Mouse (Mus musculus) lung, postnatal 25 days (tissue): ENCODE data around the gene Aatf.
"Not testable (repeated sequence)": the region's sequence is repeated elsewhere in the genome, so short reads cannot be mapped to it uniquely, and the experiment has no call there.

Experiments used
- DNase-seq: peaks from one replicate; pipeline ENCODE4 v3.0.0; 2022; ENCODE audit warnings: low spot score

Aatf gene

GRCm38 (mm10) chr11:84434879-84435278 lies 78.4 kb downstream of the Aatf start:
- DNase-seq, result no peak

GRCm38 (mm10) chr11:84430336-84430735 lies 83.0 kb downstream of the Aatf start:
- DNase-seq, result no peak

- DNase-seq, result peak; percentile 41
Measured at GRCm38 (mm10) chr11:84429581-84429980, 83.7 kb downstream of the Aatf start.

GRCm38 (mm10) chr11:84426633-84426998 lies 86.7 kb downstream of the Aatf start:
- no peak for DNase-seq

- DNase-seq, result no peak
Measured at GRCm38 (mm10) chr11:84425736-84426632, 87.3 kb downstream of the Aatf start.

GRCm38 (mm10) chr11:84420779-84421178 lies 92.5 kb downstream of the Aatf start:
- no peak for DNase-seq

- no peak for DNase-seq
Measured at GRCm38 (mm10) chr11:84413111-84413510, 100.2 kb downstream of the Aatf start.

- DNase-seq, result no peak
Measured at GRCm38 (mm10) chr11:84412201-84412934, 101.0 kb downstream of the Aatf start.

- no peak for DNase-seq
Measured at GRCm38 (mm10) chr11:84411642-84412018, 101.7 kb downstream of the Aatf start.

- no peak for DNase-seq
Measured at GRCm38 (mm10) chr11:84410879-84411641, 102.3 kb downstream of the Aatf start.

GRCm38 (mm10) chr11:84410383-84410782 lies 102.9 kb downstream of the Aatf start:
- no peak for DNase-seq

- DNase-seq, result no peak
Measured at GRCm38 (mm10) chr11:84406733-84407132, 106.6 kb downstream of the Aatf start.

GRCm38 (mm10) chr11:84395010-84395409 lies 118.3 kb downstream of the Aatf start:
- peak; percentile 7 for DNase-seq

GRCm38 (mm10) chr11:84393571-84393970 lies 119.8 kb downstream of the Aatf start:
- no peak for DNase-seq

GRCm38 (mm10) chr11:84392066-84392465 lies 121.3 kb downstream of the Aatf start:
- DNase-seq, result not testable (repeated sequence)

- DNase-seq, result no peak
Measured at GRCm38 (mm10) chr11:84391126-84391525, 122.2 kb downstream of the Aatf start.

- DNase-seq, result peak; percentile 77
Measured at GRCm38 (mm10) chr11:84389332-84389731, 124.0 kb downstream of the Aatf start.

GRCm38 (mm10) chr11:84383891-84384290 lies 129.4 kb downstream of the Aatf start:
- DNase-seq, result no peak

- no peak for DNase-seq
Measured at GRCm38 (mm10) chr11:84382450-84382849, 130.9 kb downstream of the Aatf start.

GRCm38 (mm10) chr11:84376510-84377365 lies 136.6 kb downstream of the Aatf start:
- no peak for DNase-seq

GRCm38 (mm10) chr11:84375951-84376496 lies 137.3 kb downstream of the Aatf start:
- DNase-seq, result no peak
